In the genomic region with DNA sequence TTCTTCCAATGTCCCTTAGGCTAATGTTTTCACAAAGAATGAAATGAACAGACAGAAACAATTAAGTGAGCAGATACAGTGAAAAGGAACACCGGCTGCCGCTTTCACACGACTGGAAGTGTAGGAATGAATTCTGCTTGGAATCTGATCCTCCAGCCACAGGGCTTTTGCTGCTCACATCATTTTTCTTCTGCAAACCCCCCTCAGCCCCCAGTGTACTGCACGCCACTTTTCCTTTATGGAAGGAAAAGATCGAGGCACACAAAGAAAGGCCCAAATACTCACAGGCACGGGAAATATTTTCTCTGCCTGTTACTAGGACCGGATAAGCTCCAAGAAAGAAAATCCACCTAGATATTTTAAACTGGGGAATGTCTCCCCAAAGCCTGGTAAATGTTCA, we compare ENCODE assay signal across 10 mouse cellular contexts.
DNase-seq lines count a peak whose midpoint lies in the region; ATAC-seq and TF ChIP-seq lines count a peak whose summit lies in the region.
"Had no signal": no experiment of that assay in that cellular context is flagged by ENCODE, and none has a peak within 500 bp of the region (broad histone marks: within the 10 kb centered on the region; RNA-seq: fewer than 3 reads in every experiment).

No protein-coding gene starts in this region.

- peaks cover 41% of the 10 kb centered on the region for H3K4me1 ChIP-seq in intestine, embryonic 14.5 days (replicated peaks; ENCODE audit: control insufficient read depth, insufficient read depth, low read length)
- H3K4me1 ChIP-seq in intestine, postnatal 0 days (replicated peaks; ENCODE audit: control insufficient read depth, insufficient read depth, low read length) = no peaks in the 10 kb centered on the region
- H3K4me1 ChIP-seq in forebrain, postnatal 0 days (ENCODE audit: insufficient read depth) = peaks cover 33% of the 10 kb centered on the region
- peaks cover 60% of the 10 kb centered on the region for H3K4me1 ChIP-seq in limb, embryonic 13.5 days
- H3K4me1 ChIP-seq in stomach, embryonic 16.5 days (ENCODE audit: control insufficient read depth, insufficient read depth, low read length) = 0 out of 2 replicates have a peak, but pooled peaks cover 15% of the 10 kb centered on the region

- no peak for TF ChIP-seq CTCF in intestine, postnatal 0 days (IDR thresholded peaks at IDR 0.05; ENCODE audit: low read depth)
- TF ChIP-seq CTCF in forebrain, postnatal 0 days (IDR thresholded peaks at IDR 0.05; ENCODE audit: low read depth) = no peak

- 30% methylated on average over 7 of the region's 7 CpGs for WGBS in intestine, embryonic 14.5 days
- 64% methylated on average over 7 of the region's 7 CpGs for WGBS in intestine, postnatal 0 days
- 14% methylated on average over 7 of the region's 7 CpGs for WGBS in forebrain, postnatal 0 days
- 7% methylated on average over 7 of the region's 7 CpGs for WGBS in limb, embryonic 13.5 days
- WGBS in stomach, embryonic 16.5 days = 33% methylated on average over 7 of the region's 7 CpGs

- ATAC-seq in intestine, embryonic 14.5 days (replicated peaks; ENCODE audit: low FRiP score, low TSS enrichment, low read depth) = no peak
- ATAC-seq in intestine, postnatal 0 days = no peak
- ATAC-seq in forebrain, postnatal 0 days = no peak
- peak; percentile 80 for ATAC-seq in limb, embryonic 13.5 days (ENCODE audit: low FRiP score, low read depth)
- ATAC-seq in stomach, embryonic 16.5 days (ENCODE audit: insufficient read depth, low FRiP score) = no peak
- ATAC-seq in megakaryocyte-erythroid progenitor cell, adult 5-6 weeks (replicated peaks; ENCODE audit: low FRiP score, low TSS enrichment, poor library complexity, severe bottlenecking) = no peak

- H3K27me3 ChIP-seq in intestine, embryonic 14.5 days (replicated peaks; ENCODE audit: control insufficient read depth, insufficient read depth, low read length) = no peaks in the 10 kb centered on the region
- H3K27me3 ChIP-seq in intestine, postnatal 0 days (replicated peaks; ENCODE audit: control insufficient read depth, insufficient read depth, low read length) = no peaks in the 10 kb centered on the region
- H3K27me3 ChIP-seq in forebrain, postnatal 0 days (ENCODE audit: insufficient read depth, low read length) = no peaks in the 10 kb centered on the region
- no peaks in the 10 kb centered on the region for H3K27me3 ChIP-seq in limb, embryonic 13.5 days
- no peaks in the 10 kb centered on the region for H3K27me3 ChIP-seq in stomach, embryonic 16.5 days (ENCODE audit: control insufficient read depth, insufficient read depth, low read length)

- no peak overlapping the region for H3K4me2 ChIP-seq in intestine, embryonic 14.5 days (ENCODE audit: low read length)
- H3K4me2 ChIP-seq in intestine, postnatal 0 days (replicated peaks; ENCODE audit: low read depth) = no peak overlapping the region
- no peak overlapping the region for H3K4me2 ChIP-seq in forebrain, postnatal 0 days (ENCODE audit: low read depth)
- peak overlapping the region; percentile 38 for H3K4me2 ChIP-seq in limb, embryonic 13.5 days (replicated peaks)
- H3K4me2 ChIP-seq in stomach, embryonic 16.5 days (ENCODE audit: low read depth, low read length) = 0 out of 2 replicates have a peak overlapping the region, but pooled peaks have one; percentile 17

- H3K9ac ChIP-seq in intestine, embryonic 14.5 days (ENCODE audit: low read length) = no peak overlapping the region
- H3K9ac ChIP-seq in intestine, postnatal 0 days (ENCODE audit: low read depth, low read length) = no peak overlapping the region
- H3K9ac ChIP-seq in forebrain, postnatal 0 days = peak overlapping the region; percentile 33
- H3K9ac ChIP-seq in limb, embryonic 13.5 days = no peak overlapping the region; the same call in 1 of the 2 replicates
- H3K9ac ChIP-seq in stomach, embryonic 16.5 days (ENCODE audit: low read length) = no peak overlapping the region

- H3K27ac ChIP-seq in intestine, embryonic 14.5 days (ENCODE audit: low read depth) = peak overlapping the region; percentile 71; the same call in 1 of the 2 replicates
- no peak overlapping the region for H3K27ac ChIP-seq in intestine, postnatal 0 days (ENCODE audit: low read depth, low read length)
- peak overlapping the region; percentile 96 for H3K27ac ChIP-seq in forebrain, postnatal 0 days (ENCODE audit: low read depth, low read length)
- peak overlapping the region; percentile 92 for H3K27ac ChIP-seq in limb, embryonic 13.5 days
- H3K27ac ChIP-seq in stomach, embryonic 16.5 days (ENCODE audit: low read length) = peak overlapping the region; percentile 68

- DNase-seq in intestine, embryonic 14.5 days (ENCODE audit: low spot score) = no peak
- no peak for DNase-seq in forebrain, postnatal 0 days
- DNase-seq in cerebellum, adult 18-20 months = no peak
- no peak for DNase-seq in kidney, postnatal 10 days
- DNase-seq: gastrocnemius, postnatal 10 days; liver had no signal

- no peaks in the 10 kb centered on the region for H3K9me3 ChIP-seq in intestine, embryonic 14.5 days (ENCODE audit: control insufficient read depth, low read length)
- no peaks in the 10 kb centered on the region for H3K9me3 ChIP-seq in intestine, postnatal 0 days (ENCODE audit: control insufficient read depth)
- H3K9me3 ChIP-seq in forebrain, postnatal 0 days (ENCODE audit: low read length) = no peaks in the 10 kb centered on the region
- H3K9me3 ChIP-seq in limb, embryonic 13.5 days = no peaks in the 10 kb centered on the region
- H3K9me3 ChIP-seq in stomach, embryonic 16.5 days (replicated peaks; ENCODE audit: control insufficient read depth, low read length) = no peaks in the 10 kb centered on the region

- H3K36me3 ChIP-seq in intestine, embryonic 14.5 days (ENCODE audit: control insufficient read depth, insufficient read depth, low read length) = no peaks in the 10 kb centered on the region
- H3K36me3 ChIP-seq in intestine, postnatal 0 days (ENCODE audit: control insufficient read depth, insufficient read depth) = no peaks in the 10 kb centered on the region
- H3K36me3 ChIP-seq in forebrain, postnatal 0 days (ENCODE audit: insufficient read depth) = peaks cover 9% of the 10 kb centered on the region; the same call in 1 of the 2 replicates
- H3K36me3 ChIP-seq in limb, embryonic 13.5 days = no peaks in the 10 kb centered on the region
- no peaks in the 10 kb centered on the region for H3K36me3 ChIP-seq in stomach, embryonic 16.5 days (ENCODE audit: control insufficient read depth, insufficient read depth, low read length)

- no peak overlapping the region for H3K4me3 ChIP-seq in intestine, embryonic 14.5 days (ENCODE audit: low read depth, low read length)
- no peak overlapping the region for H3K4me3 ChIP-seq in intestine, postnatal 0 days (ENCODE audit: low read depth, low read length)
- H3K4me3 ChIP-seq in forebrain, postnatal 0 days (ENCODE audit: low read depth, low read length) = no peak overlapping the region
- H3K4me3 ChIP-seq in limb, embryonic 13.5 days = no peak overlapping the region
- H3K4me3 ChIP-seq in stomach, embryonic 16.5 days (replicated peaks; ENCODE audit: low read length) = no peak overlapping the region

Comparison
In these comparisons a context has a peak if more than half of its experiments do, and no peak if none do; other contexts are left out.
1. H3K4me2 ChIP-seq: peak in limb, embryonic 13.5 days (single experiment) and stomach, embryonic 16.5 days (single experiment); none in intestine, embryonic 14.5 days (single experiment), intestine, postnatal 0 days (single experiment) and forebrain, postnatal 0 days (single experiment).